Mouse (Mus musculus) stomach, embryonic 14.5 days (tissue): ENCODE measurements around the gene Sufu. TPM values are rescaled to one million over a fixed set of nuclear protein-coding genes. Genes with fewer than 3 reads are reported as not detected.

Experiments
- ATAC-seq: fragments of 200-750 bp; cut with Nextera tagmentation; 2 replicates; pipeline ENCODE4 v1.8.0; 2017; ENCODE audit warnings: low read depth, moderate TSS enrichment; ENCODE audit not compliant: insufficient number of reproducible peaks, insufficient read depth, low FRiP score
- H3K27ac ChIP-seq: fragments of 300-500 bp; sonication (generic); 2 replicates; pipeline ENCODE4 v1.5.1; 2014; ENCODE audit warnings: mild to moderate bottlenecking, low read length, moderate library complexity, mixed read lengths
- H3K27me3 ChIP-seq: fragments of 300-500 bp; sonication (generic); 2 replicates; pipeline ENCODE4 v1.6.1; 2014; ENCODE audit warnings: low read length, control low read depth, mixed read lengths; ENCODE audit not compliant: control insufficient read depth, insufficient read depth
- H3K36me3 ChIP-seq: fragments of 300-500 bp; sonication (generic); 2 replicates; pipeline ENCODE4 v1.6.1; 2014; ENCODE audit warnings: mild to moderate bottlenecking, control low read depth, low read length, moderate library complexity, mixed read lengths; ENCODE audit not compliant: control insufficient read depth, insufficient read depth
- H3K4me1 ChIP-seq: fragments of 300-500 bp; sonication (generic); 2 replicates; pipeline ENCODE4 v1.6.1; 2014; ENCODE audit warnings: low read length, control low read depth, mixed read lengths; ENCODE audit not compliant: control insufficient read depth, insufficient read depth
- H3K4me2 ChIP-seq: fragments of 300-500 bp; sonication (generic); replicated peaks from 2 replicates; pipeline ENCODE4 v1.6.1; 2014; ENCODE audit warnings: low read depth, low read length, control low read depth
- H3K4me3 ChIP-seq: fragments of 300-500 bp; sonication (generic); 2 replicates; pipeline ENCODE4 v1.5.1; 2014; ENCODE audit warnings: low read depth, low read length, control low read depth
- H3K9ac ChIP-seq: fragments of 300-500 bp; sonication (generic); replicated peaks from 2 replicates; pipeline ENCODE4 v1.6.1; 2014; ENCODE audit warnings: low read depth, mild to moderate bottlenecking, control low read depth, low read length, moderate library complexity, mixed read lengths
- H3K9me3 ChIP-seq: fragments of 300-500 bp; sonication (generic); 2 replicates; pipeline ENCODE4 v1.6.1; 2016; ENCODE audit warnings: low read depth, low read length, control low read depth; ENCODE audit not compliant: control insufficient read depth
- WGBS: fragments of 180-500 bp; shearing (Covaris S2); extraction: QIAGEN DNeasy Blood & Tissue Kit; methylation state at CpG from one replicate; pipeline ENCODE4 v1.1.7; 2014; 5-methylcytosine and 5-hydroxymethylcytosine counted together
- polyA plus RNA-seq: library from polyadenylated mRNA; unstranded; fragments of >200 nt; fragmentation: Nextera tagmentation; extraction: Ambion mirVana; gene quantifications from 2 replicates; pipeline ENCODE4 v1.2.1, GENCODE M21; 2014

Gene Sufu
- polyA plus RNA-seq, 1 experiment from 2014 or later: 35.4 TPM

DNA sequence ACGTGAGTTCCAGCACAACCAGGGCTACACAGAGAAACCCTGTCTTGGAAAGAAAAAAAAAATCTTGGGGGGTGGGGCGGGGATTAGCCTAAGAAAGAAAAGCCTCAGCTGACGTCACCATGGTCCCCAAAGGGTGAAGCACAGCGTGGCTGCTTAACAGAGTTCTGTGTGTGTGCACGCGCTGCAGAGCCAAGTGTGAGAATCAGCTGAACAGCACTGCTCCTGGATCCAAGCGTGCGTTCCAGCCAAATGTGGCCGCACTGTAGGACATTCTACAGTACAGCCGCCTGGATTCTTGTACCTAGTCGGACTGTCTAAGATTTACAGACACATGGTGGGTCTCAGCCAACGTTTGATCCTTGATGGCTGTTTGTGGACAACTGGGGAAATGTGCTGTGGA is 29.8 kb downstream of the Sufu start:
- H3K27ac ChIP-seq: no peak overlapping the region
- H3K4me1 ChIP-seq: peaks cover 23% of the 10 kb centered on the region; the same call in 1 of the 2 replicates
- WGBS: 83% methylated on average over 12 of the region's 12 CpGs

DNA sequence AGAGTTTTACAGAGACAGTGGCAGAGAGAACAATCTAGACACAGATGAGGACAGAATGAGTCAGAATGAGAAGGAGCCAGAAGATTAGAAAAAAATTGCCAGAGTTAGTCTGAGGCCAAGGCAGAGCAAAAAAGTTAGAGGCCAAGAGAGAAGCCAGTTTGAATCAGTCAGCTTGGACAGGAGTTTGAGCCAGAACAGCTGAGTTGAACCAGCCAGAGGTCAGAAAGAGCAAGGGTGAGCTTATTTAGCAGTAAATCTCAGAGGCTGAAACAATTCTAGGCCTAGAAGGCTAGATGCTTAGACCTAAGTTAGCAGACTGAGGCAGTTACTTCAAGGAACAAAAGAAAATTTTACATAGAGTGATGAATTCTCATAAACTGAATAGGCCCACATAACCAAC is 32.6 kb downstream of the Sufu start:
- Histone ChIP-seq H3K36me3 (peaks cover 5% of the 10 kb centered on the region; the same call in 1 of the 2 replicates), H3K4me1 (peaks cover 10% of the 10 kb centered on the region; the same call in 1 of the 2 replicates), H3K27ac (no peak overlapping the region), H3K4me3 (no peak overlapping the region), H3K4me2 (no peak overlapping the region), H3K9ac (no peak overlapping the region), H3K9me3 (no peaks in the 10 kb centered on the region), H3K27me3 (no peaks in the 10 kb centered on the region)
- no peak for ATAC-seq

More for the DNA sequence above, 29.8 kb downstream of the Sufu start:
- no peak overlapping the region for H3K4me2 ChIP-seq
- H3K9me3 ChIP-seq: no peaks in the 10 kb centered on the region
- H3K4me3 ChIP-seq: no peak overlapping the region
- H3K36me3 ChIP-seq: peaks cover 5% of the 10 kb centered on the region; the same call in 1 of the 2 replicates
- H3K27me3 ChIP-seq: no peaks in the 10 kb centered on the region
- no peak overlapping the region for H3K9ac ChIP-seq
- ATAC-seq: no peak

- H3K9me3 ChIP-seq: no peaks in the 10 kb centered on the region
- no peak for ATAC-seq
- H3K27me3 ChIP-seq: no peaks in the 10 kb centered on the region
- no peak overlapping the region for H3K4me3 ChIP-seq
- no peak overlapping the region for H3K9ac ChIP-seq
- 62% methylated on average over 7 of the region's 7 CpGs for WGBS
- H3K4me2 ChIP-seq: no peak overlapping the region
- H3K36me3 ChIP-seq: no peaks in the 10 kb centered on the region
- no peak overlapping the region for H3K27ac ChIP-seq
- peaks cover 20% of the 10 kb centered on the region; the same call in 1 of the 2 replicates for H3K4me1 ChIP-seq
Measured at GRCm38 (mm10) chr19:46433712-46434111, 37.0 kb downstream of the Sufu start.

DNA sequence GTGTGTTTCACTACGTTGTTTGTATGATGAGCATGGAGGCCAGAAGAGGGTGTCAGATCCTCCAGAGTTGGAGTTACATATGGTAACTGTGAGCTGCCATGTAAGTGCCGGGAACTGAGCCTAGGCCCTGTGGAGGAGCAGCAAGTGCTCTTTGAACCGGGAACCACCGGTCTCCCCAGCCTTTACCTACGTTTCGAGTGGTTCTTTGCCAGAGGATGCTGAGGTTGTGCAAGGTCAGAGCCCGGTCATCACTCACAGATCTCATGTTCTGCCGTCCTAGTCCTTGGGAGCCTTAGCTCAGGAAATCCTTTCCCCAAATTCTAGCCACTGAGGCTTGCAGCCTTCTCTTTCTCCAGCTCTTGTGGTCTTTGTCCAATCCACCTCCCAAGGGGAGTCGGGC is 37.5 kb downstream of the Sufu start:
- no peaks in the 10 kb centered on the region for H3K36me3 ChIP-seq
- ATAC-seq: no peak
- H3K9me3 ChIP-seq: no peaks in the 10 kb centered on the region
- H3K4me2 ChIP-seq: no peak overlapping the region
- H3K4me3 ChIP-seq: no peak overlapping the region
- WGBS: 56% methylated on average over 9 of the region's 9 CpGs
- no peaks in the 10 kb centered on the region for H3K27me3 ChIP-seq
- no peak overlapping the region for H3K9ac ChIP-seq
- no peak overlapping the region for H3K27ac ChIP-seq
- peaks cover 20% of the 10 kb centered on the region; the same call in 1 of the 2 replicates for H3K4me1 ChIP-seq

DNA sequence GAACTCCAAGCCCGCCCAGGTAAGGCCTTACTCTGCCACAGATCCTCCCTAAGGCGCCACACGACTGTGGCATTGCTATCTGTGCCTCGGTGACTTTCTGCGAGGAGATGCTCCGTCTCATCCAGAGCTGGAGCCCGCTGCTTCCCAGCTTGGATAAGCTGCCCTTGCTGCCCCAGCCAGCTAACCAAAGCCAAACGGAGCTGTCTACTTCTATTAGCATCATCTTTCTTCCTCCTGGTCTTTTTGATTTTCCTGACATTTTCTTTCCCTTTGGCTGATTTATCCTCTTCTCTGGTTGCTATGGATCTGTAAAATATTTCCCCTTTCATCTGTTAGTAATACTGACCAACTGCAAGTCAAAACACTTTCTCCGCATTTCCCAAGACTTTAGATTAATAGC is 37.9 kb downstream of the Sufu start:
- no peak for ATAC-seq
- H3K36me3 ChIP-seq: no peaks in the 10 kb centered on the region
- H3K9ac ChIP-seq: no peak overlapping the region
- no peaks in the 10 kb centered on the region for H3K9me3 ChIP-seq
- no peak overlapping the region for H3K4me2 ChIP-seq
- 62% methylated on average over 9 of the region's 9 CpGs for WGBS
- H3K27me3 ChIP-seq: no peaks in the 10 kb centered on the region
- peaks cover 20% of the 10 kb centered on the region; the same call in 1 of the 2 replicates for H3K4me1 ChIP-seq
- no peak overlapping the region for H3K4me3 ChIP-seq
- no peak overlapping the region for H3K27ac ChIP-seq

DNA sequence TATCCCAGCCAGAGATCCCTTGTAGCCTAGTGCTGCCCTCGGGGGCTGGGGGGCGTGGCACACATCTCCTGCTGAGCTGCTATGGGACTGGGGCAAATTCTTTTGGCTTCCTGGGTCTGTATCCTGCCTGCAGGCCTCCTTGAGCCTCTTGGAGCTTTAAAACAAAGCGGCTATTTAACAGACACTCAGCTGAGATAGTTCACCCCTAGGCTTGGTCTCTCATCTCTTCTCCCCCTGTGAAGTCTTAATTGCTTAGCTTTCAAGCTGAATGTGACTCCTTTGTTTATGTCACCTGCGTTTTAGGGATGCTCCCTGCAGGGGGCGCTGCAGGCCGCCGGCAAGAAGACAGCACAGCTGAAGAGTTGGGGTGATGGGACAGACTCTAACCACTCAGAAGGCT is 38.8 kb downstream of the Sufu start:
- 16% methylated on average over 7 of the region's 7 CpGs for WGBS
- H3K4me2 ChIP-seq: no peak overlapping the region
- H3K27me3 ChIP-seq: no peaks in the 10 kb centered on the region
- H3K36me3 ChIP-seq: no peaks in the 10 kb centered on the region
- no peak overlapping the region for H3K4me3 ChIP-seq
- no peak for ATAC-seq
- H3K9me3 ChIP-seq: no peaks in the 10 kb centered on the region
- no peak overlapping the region for H3K27ac ChIP-seq
- peaks cover 20% of the 10 kb centered on the region; the same call in 1 of the 2 replicates for H3K4me1 ChIP-seq
- H3K9ac ChIP-seq: no peak overlapping the region

GRCm38 (mm10) chr19:46443509-46443908 is 46.8 kb downstream of the Sufu start:
- Histone ChIP-seq H3K9me3 (no peaks in the 10 kb centered on the region), H3K36me3 (no peaks in the 10 kb centered on the region), H3K9ac (no peak overlapping the region), H3K27ac (no peak overlapping the region), H3K27me3 (no peaks in the 10 kb centered on the region), H3K4me2 (no peak overlapping the region), H3K4me3 (no peak overlapping the region), H3K4me1 (peaks cover 22% of the 10 kb centered on the region)
- no peak for ATAC-seq
- 37% methylated on average over 6 of the region's 6 CpGs for WGBS

DNA sequence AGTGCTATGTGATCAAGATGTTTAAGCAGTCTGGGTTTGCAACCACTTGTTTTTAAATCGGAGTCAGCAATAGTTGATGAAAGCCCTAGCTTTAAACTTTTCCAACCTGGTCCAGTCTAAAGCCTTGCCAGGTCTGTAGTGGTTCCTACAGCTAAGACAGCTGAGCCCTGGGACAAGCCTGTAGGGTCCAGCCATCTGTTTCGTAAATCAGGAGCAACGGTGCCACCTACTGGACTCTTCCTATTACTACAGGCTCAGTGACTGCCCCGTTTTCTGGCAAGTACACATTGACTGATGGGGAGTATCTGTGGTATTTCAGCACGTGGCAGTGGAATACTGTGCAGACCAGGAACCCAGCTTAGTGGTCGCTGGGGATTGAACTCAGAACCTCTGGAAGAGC is 47.5 kb downstream of the Sufu start:
- peak; percentile 77; the same call in 1 of the 2 replicates for ATAC-seq
- H3K4me2 ChIP-seq: no peak overlapping the region
- WGBS: 8% methylated on average over 6 of the region's 6 CpGs
- H3K27ac ChIP-seq: no peak overlapping the region
- no peak overlapping the region for H3K4me3 ChIP-seq
- H3K4me1 ChIP-seq: peaks cover 23% of the 10 kb centered on the region
- H3K27me3 ChIP-seq: no peaks in the 10 kb centered on the region
- no peaks in the 10 kb centered on the region for H3K9me3 ChIP-seq
- no peak overlapping the region for H3K9ac ChIP-seq
- no peaks in the 10 kb centered on the region for H3K36me3 ChIP-seq

DNA sequence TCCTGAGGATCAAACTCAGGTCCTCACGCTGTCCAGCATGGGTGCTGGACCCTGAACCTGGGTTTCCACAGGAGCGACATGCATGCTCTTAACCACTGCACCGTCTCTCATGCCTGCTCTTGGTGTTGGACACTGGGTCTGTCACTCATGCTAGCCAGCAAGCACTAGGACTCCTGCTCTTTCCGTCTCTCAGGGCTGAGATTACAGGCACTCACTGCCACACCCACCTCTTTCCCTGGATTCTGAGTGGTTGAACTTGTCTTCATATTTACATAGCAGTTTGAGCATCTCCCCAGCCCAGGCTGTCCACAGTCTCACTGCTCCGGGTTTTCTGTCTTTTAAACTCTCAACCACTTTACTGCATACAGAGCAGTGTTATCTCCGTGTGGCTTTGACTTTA is 48.9 kb downstream of the Sufu start:
- H3K4me3 ChIP-seq: no peak overlapping the region
- no peak for ATAC-seq
- no peak overlapping the region for H3K27ac ChIP-seq
- no peaks in the 10 kb centered on the region for H3K9me3 ChIP-seq
- no peaks in the 10 kb centered on the region for H3K36me3 ChIP-seq
- WGBS: 48% methylated on average over 6 of the region's 6 CpGs
- H3K9ac ChIP-seq: no peak overlapping the region
- no peak overlapping the region for H3K4me2 ChIP-seq
- peaks cover 23% of the 10 kb centered on the region for H3K4me1 ChIP-seq
- no peaks in the 10 kb centered on the region for H3K27me3 ChIP-seq
